Mouse (Mus musculus) heart, postnatal 0 days (tissue): ENCODE measurements at regions not wholly inside any gene's neighbourhood (a gene's known extent, or its start where the extent isn't known, plus 50 kb on each side); places are given as distances from the start of the nearest gene placed in this dataset.
"Not testable (repeated sequence)": the region's sequence is repeated elsewhere in the genome, so short reads cannot be mapped to it uniquely, and the experiment has no call there.

Experiments
- ATAC-seq: fragments of 200-750 bp; cut with Nextera tagmentation; 2 replicates; pipeline ENCODE4 v1.8.0; 2017; ENCODE audit warnings: low read depth, moderate number of reproducible peaks, moderate library complexity; ENCODE audit not compliant: insufficient read depth
- DNase-seq: peaks from one replicate; pipeline ENCODE4 v3.0.0-alpha.2; 2016; ENCODE audit warnings: low spot score
- H3K27ac ChIP-seq: fragments of 300-500 bp; sonication (generic); 2 replicates; pipeline ENCODE4 v1.5.1; 2014; ENCODE audit warnings: low read depth, mild to moderate bottlenecking
- H3K27me3 ChIP-seq: fragments of 300-500 bp; sonication (generic); 2 replicates; pipeline ENCODE4 v1.6.1; 2014; ENCODE audit warnings: low read length, mixed read lengths; ENCODE audit not compliant: control insufficient read depth, insufficient read depth
- H3K36me3 ChIP-seq: fragments of 300-500 bp; sonication (generic); replicated peaks from 2 replicates; pipeline ENCODE4 v1.6.1; 2014; ENCODE audit warnings: low read length, mixed read lengths; ENCODE audit not compliant: control insufficient read depth, insufficient read depth
- H3K4me1 ChIP-seq: fragments of 300-500 bp; sonication (generic); 2 replicates; pipeline ENCODE4 v1.6.1; 2014; ENCODE audit warnings: antibody characterized with exemption; ENCODE audit not compliant: control insufficient read depth, insufficient read depth
- H3K4me2 ChIP-seq: fragments of 300-500 bp; sonication (generic); 2 replicates; pipeline ENCODE4 v1.6.1; 2014; ENCODE audit warnings: low read depth, mild to moderate bottlenecking, low read length, moderate library complexity
- H3K4me3 ChIP-seq: fragments of 300-500 bp; sonication (generic); 2 replicates; pipeline ENCODE4 v1.5.1; 2014; ENCODE audit warnings: low read depth, low read length
- H3K9ac ChIP-seq: fragments of 300-500 bp; sonication (generic); replicated peaks from 2 replicates; pipeline ENCODE4 v1.6.1; 2014; ENCODE audit warnings: low read depth, low read length, mixed read lengths
- H3K9me3 ChIP-seq: fragments of 300-500 bp; sonication (generic); replicated peaks from 2 replicates; pipeline ENCODE4 v1.6.1; 2016; ENCODE audit warnings: low read length; ENCODE audit not compliant: control insufficient read depth
- CTCF ChIP-seq: IDR thresholded peaks from 2 replicates; pipeline ENCODE4 v1.5.1; 2016; ENCODE audit warnings: antibody characterized with exemption, control low read depth, low read depth
- EP300 ChIP-seq: IDR thresholded peaks from 2 replicates; pipeline ENCODE4 v1.6.1; 2016; ENCODE audit warnings: antibody characterized with exemption, low read depth
- WGBS: fragments of 180-500 bp; shearing (Covaris S2); extraction: QIAGEN DNeasy Blood & Tissue Kit; methylation state at CpG from one replicate; pipeline ENCODE4 v1.1.7; 2014; 5-methylcytosine and 5-hydroxymethylcytosine counted together

GRCm38 (mm10) chr8:26635701-26636100 is 341.4 kb upstream of the Zfp703 start:
- Histone ChIP-seq H3K27ac (no peak overlapping the region), H3K4me1 (no peaks in the 10 kb centered on the region), H3K27me3 (no peaks in the 10 kb centered on the region), H3K9me3 (no peaks in the 10 kb centered on the region), H3K4me3 (no peak overlapping the region), H3K4me2 (no peak overlapping the region), H3K36me3 (no peaks in the 10 kb centered on the region), H3K9ac (no peak overlapping the region)
- no peak for DNase-seq
- 51% methylated on average over 1 of the region's 1 CpGs for WGBS
- TF ChIP-seq CTCF (no peak), EP300 (no peak)
- ATAC-seq, result no peak

- ATAC-seq, H3K9me3 ChIP-seq, H3K4me3 ChIP-seq, H3K27ac ChIP-seq, H3K4me1 ChIP-seq, H3K4me2 ChIP-seq, H3K36me3 ChIP-seq, H3K9ac ChIP-seq, H3K27me3 ChIP-seq, DNase-seq: not testable (repeated sequence)
- 74% methylated on average over 7 of the region's 7 CpGs for WGBS
Observed at GRCm38 (mm10) chr8:26645375-26645774, 331.8 kb upstream of the Zfp703 start.

- Histone ChIP-seq H3K9me3 (no peaks in the 10 kb centered on the region), H3K4me2 (no peak overlapping the region), H3K4me1 (no peaks in the 10 kb centered on the region), H3K36me3 (no peaks in the 10 kb centered on the region), H3K4me3 (no peak overlapping the region), H3K9ac (no peak overlapping the region), H3K27ac (no peak overlapping the region), H3K27me3 (no peaks in the 10 kb centered on the region)
- no peak for TF ChIP-seq CTCF
- no peak for TF ChIP-seq EP300
- ATAC-seq (no peak), DNase-seq (no peak)
- 52% methylated on average over 1 of the region's 1 CpGs for WGBS
Observed at GRCm38 (mm10) chr8:26650287-26650686, 326.8 kb upstream of the Zfp703 start.

GRCm38 (mm10) chr8:26655897-26656296 is 321.2 kb upstream of the Zfp703 start:
- DNase-seq (no peak), ATAC-seq (no peak)
- Histone ChIP-seq H3K27me3 (no peaks in the 10 kb centered on the region), H3K9ac (no peak overlapping the region), H3K9me3 (no peaks in the 10 kb centered on the region), H3K4me2 (no peak overlapping the region), H3K4me3 (no peak overlapping the region), H3K36me3 (no peaks in the 10 kb centered on the region), H3K27ac (no peak overlapping the region), H3K4me1 (no peaks in the 10 kb centered on the region)
- WGBS, result 56% methylated on average over 8 of the region's 8 CpGs
- TF ChIP-seq EP300, result no peak
- no peak for TF ChIP-seq CTCF

GRCm38 (mm10) chr8:26656310-26657075 is 320.6 kb upstream of the Zfp703 start:
- H3K4me3 ChIP-seq, result no peak overlapping the region
- H3K27me3 ChIP-seq, result no peaks in the 10 kb centered on the region
- TF ChIP-seq CTCF (no peak), EP300 (no peak)
- ATAC-seq, result no peak
- H3K4me1 ChIP-seq, result no peaks in the 10 kb centered on the region
- H3K4me2 ChIP-seq, result no peak overlapping the region
- 79% methylated on average over 13 of the region's 13 CpGs for WGBS
- no peaks in the 10 kb centered on the region for H3K36me3 ChIP-seq
- H3K27ac ChIP-seq, result no peak overlapping the region
- H3K9me3 ChIP-seq, result no peaks in the 10 kb centered on the region
- DNase-seq, result no peak
- H3K9ac ChIP-seq, result no peak overlapping the region

GRCm38 (mm10) chr8:26659381-26659780 is 317.7 kb upstream of the Zfp703 start:
- Histone ChIP-seq H3K4me2 (no peak overlapping the region), H3K4me1 (no peaks in the 10 kb centered on the region), H3K36me3 (no peaks in the 10 kb centered on the region), H3K4me3 (no peak overlapping the region), H3K27ac (no peak overlapping the region), H3K9ac (no peak overlapping the region), H3K27me3 (no peaks in the 10 kb centered on the region), H3K9me3 (no peaks in the 10 kb centered on the region)
- TF ChIP-seq EP300, result no peak
- no peak for TF ChIP-seq CTCF
- ATAC-seq (no peak), DNase-seq (no peak)
- 36% methylated on average over 1 of the region's 1 CpGs for WGBS
